Mouse (Mus musculus): ENCODE results near the gene Olfr1441. TPM values are rescaled to one million over a fixed set of nuclear protein-coding genes. Genes with fewer than 3 reads are reported as not detected.

Olfr1441 gene
- polyA plus RNA-seq (2014; fragmentation: Nextera tagmentation; extraction: Ambion mirVana): not detected in 2 replicates

GRCm38 (mm10) chr19:12417361-12417760, at the start of gene Olfr1441:
Gene Olfr1441 (plus strand): TSS chr19:12417433.
- Histone ChIP-seq H3K9ac (ENCODE audit: low read length) (no peak within 1 kb of the TSS), H3K9me3 (ENCODE audit: control insufficient read depth, low read length) (no peaks in the 10 kb centered on the region), H3K4me3 (ENCODE audit: low read depth, low read length) (no peak within 1 kb of the TSS), H3K36me3 (ENCODE audit: control insufficient read depth, insufficient read depth, low read length) (no peaks in the 10 kb centered on the region), H3K27me3 (ENCODE audit: control insufficient read depth, insufficient read depth, low read length) (no peaks in the 10 kb centered on the region), H3K4me2 (ENCODE audit: low read depth, severe bottlenecking) (no peak within 1 kb of the TSS), H3K27ac (replicated peaks; ENCODE audit: low read depth, low read length) (no peak within 1 kb of the TSS), H3K4me1 (ENCODE audit: control insufficient read depth, insufficient read depth, low read length) (no peaks in the 10 kb centered on the region)
- DNase-seq (ENCODE audit: low spot score): no peak
- ATAC-seq (ENCODE audit: insufficient number of reproducible peaks, low FRiP score, low TSS enrichment, low read depth): no peak

GRCm38 (mm10) chr19:12373004-12373403, 44.2 kb upstream of the Olfr1441 start:
- Histone ChIP-seq H3K4me3 (ENCODE audit: low read depth, low read length) (no peak overlapping the region), H3K27me3 (ENCODE audit: control insufficient read depth, insufficient read depth, low read length) (no peaks in the 10 kb centered on the region), H3K27ac (replicated peaks; ENCODE audit: low read depth, low read length) (no peak overlapping the region), H3K9me3 (ENCODE audit: control insufficient read depth, low read length) (no peaks in the 10 kb centered on the region), H3K4me2 (ENCODE audit: low read depth, severe bottlenecking) (no peak overlapping the region), H3K36me3 (ENCODE audit: control insufficient read depth, insufficient read depth, low read length) (no peaks in the 10 kb centered on the region), H3K4me1 (ENCODE audit: control insufficient read depth, insufficient read depth, low read length) (no peaks in the 10 kb centered on the region), H3K9ac (ENCODE audit: low read length) (no peak overlapping the region)
- DNase-seq (ENCODE audit: low spot score): no peak
- WGBS: 78% methylated on average over 3 of the region's 3 CpGs
- ATAC-seq (ENCODE audit: insufficient number of reproducible peaks, low FRiP score, low TSS enrichment, low read depth): no peak

GRCm38 (mm10) chr19:12374465-12375025, 42.7 kb upstream of the Olfr1441 start:
- ATAC-seq (ENCODE audit: insufficient number of reproducible peaks, low FRiP score, low TSS enrichment, low read depth) (no peak), DNase-seq (ENCODE audit: low spot score) (no peak)
- H3K27ac ChIP-seq (replicated peaks; ENCODE audit: low read depth, low read length): no peak overlapping the region
- no peak overlapping the region for H3K4me3 ChIP-seq (ENCODE audit: low read depth, low read length)
- H3K9ac ChIP-seq (ENCODE audit: low read length): no peak overlapping the region
- WGBS: 84% methylated on average over 2 of the region's 2 CpGs
- no peaks in the 10 kb centered on the region for H3K36me3 ChIP-seq (ENCODE audit: control insufficient read depth, insufficient read depth, low read length)
- no peak overlapping the region for H3K4me2 ChIP-seq (ENCODE audit: low read depth, severe bottlenecking)
- no peaks in the 10 kb centered on the region for H3K9me3 ChIP-seq (ENCODE audit: control insufficient read depth, low read length)
- no peaks in the 10 kb centered on the region for H3K27me3 ChIP-seq (ENCODE audit: control insufficient read depth, insufficient read depth, low read length)
- H3K4me1 ChIP-seq (ENCODE audit: control insufficient read depth, insufficient read depth, low read length): no peaks in the 10 kb centered on the region

- H3K36me3 ChIP-seq (ENCODE audit: control insufficient read depth, insufficient read depth, low read length): no peaks in the 10 kb centered on the region
- DNase-seq (ENCODE audit: low spot score): no peak
- no peak within 1 kb of the TSS for H3K4me3 ChIP-seq (ENCODE audit: low read depth, low read length)
- H3K9me3 ChIP-seq (ENCODE audit: control insufficient read depth, low read length): no peaks in the 10 kb centered on the region
- no peak for ATAC-seq (ENCODE audit: insufficient number of reproducible peaks, low FRiP score, low TSS enrichment, low read depth)
- WGBS: 80% methylated on average over 2 of the region's 2 CpGs
- H3K27ac ChIP-seq (replicated peaks; ENCODE audit: low read depth, low read length): no peak within 1 kb of the TSS
- H3K27me3 ChIP-seq (ENCODE audit: control insufficient read depth, insufficient read depth, low read length): no peaks in the 10 kb centered on the region
- H3K9ac ChIP-seq (ENCODE audit: low read length): no peak within 1 kb of the TSS
- no peak within 1 kb of the TSS for H3K4me2 ChIP-seq (ENCODE audit: low read depth, severe bottlenecking)
- no peaks in the 10 kb centered on the region for H3K4me1 ChIP-seq (ENCODE audit: control insufficient read depth, insufficient read depth, low read length)
Observed at GRCm38 (mm10) chr19:12386979-12387378, 30.3 kb upstream of the Olfr1441 start, which contains the start of gene Olfr1440. Gene Olfr1440 (plus strand): TSS chr19:12387279.

- Histone ChIP-seq H3K4me3 (ENCODE audit: low read depth, low read length) (no peak overlapping the region), H3K9ac (ENCODE audit: low read length) (no peak overlapping the region), H3K9me3 (ENCODE audit: control insufficient read depth, low read length) (no peaks in the 10 kb centered on the region), H3K36me3 (ENCODE audit: control insufficient read depth, insufficient read depth, low read length) (no peaks in the 10 kb centered on the region), H3K27me3 (ENCODE audit: control insufficient read depth, insufficient read depth, low read length) (no peaks in the 10 kb centered on the region), H3K27ac (replicated peaks; ENCODE audit: low read depth, low read length) (no peak overlapping the region), H3K4me1 (ENCODE audit: control insufficient read depth, insufficient read depth, low read length) (no peaks in the 10 kb centered on the region), H3K4me2 (ENCODE audit: low read depth, severe bottlenecking) (no peak overlapping the region)
- no peak for ATAC-seq (ENCODE audit: insufficient number of reproducible peaks, low FRiP score, low TSS enrichment, low read depth)
- DNase-seq (ENCODE audit: low spot score): no peak
Observed at GRCm38 (mm10) chr19:12413737-12414136, 3.5 kb upstream of the Olfr1441 start.

GRCm38 (mm10) chr19:12418312-12418711, 1.1 kb downstream of the Olfr1441 start:
- H3K4me1 ChIP-seq (ENCODE audit: control insufficient read depth, insufficient read depth, low read length): no peaks in the 10 kb centered on the region
- no peak overlapping the region for H3K4me2 ChIP-seq (ENCODE audit: low read depth, severe bottlenecking)
- ATAC-seq (ENCODE audit: insufficient number of reproducible peaks, low FRiP score, low TSS enrichment, low read depth) (no peak), DNase-seq (ENCODE audit: low spot score) (no peak)
- H3K36me3 ChIP-seq (ENCODE audit: control insufficient read depth, insufficient read depth, low read length): no peaks in the 10 kb centered on the region
- 89% methylated on average over 3 of the region's 3 CpGs for WGBS
- H3K4me3 ChIP-seq (ENCODE audit: low read depth, low read length): no peak overlapping the region
- H3K9ac ChIP-seq (ENCODE audit: low read length): no peak overlapping the region
- H3K27me3 ChIP-seq (ENCODE audit: control insufficient read depth, insufficient read depth, low read length): no peaks in the 10 kb centered on the region
- no peak overlapping the region for H3K27ac ChIP-seq (replicated peaks; ENCODE audit: low read depth, low read length)
- H3K9me3 ChIP-seq (ENCODE audit: control insufficient read depth, low read length): no peaks in the 10 kb centered on the region

- Histone ChIP-seq H3K27ac (replicated peaks; ENCODE audit: low read depth, low read length) (no peak overlapping the region), H3K27me3 (ENCODE audit: control insufficient read depth, insufficient read depth, low read length) (no peaks in the 10 kb centered on the region), H3K9me3 (ENCODE audit: control insufficient read depth, low read length) (no peaks in the 10 kb centered on the region), H3K4me1 (ENCODE audit: control insufficient read depth, insufficient read depth, low read length) (no peaks in the 10 kb centered on the region), H3K9ac (ENCODE audit: low read length) (no peak overlapping the region), H3K4me3 (ENCODE audit: low read depth, low read length) (no peak overlapping the region), H3K4me2 (ENCODE audit: low read depth, severe bottlenecking) (no peak overlapping the region), H3K36me3 (ENCODE audit: control insufficient read depth, insufficient read depth, low read length) (no peaks in the 10 kb centered on the region)
- WGBS: 80% methylated on average over 6 of the region's 6 CpGs
- ATAC-seq (ENCODE audit: insufficient number of reproducible peaks, low FRiP score, low TSS enrichment, low read depth) (no peak), DNase-seq (ENCODE audit: low spot score) (no peak)
Observed at GRCm38 (mm10) chr19:12420555-12420954, 3.3 kb downstream of the Olfr1441 start.

- no peak overlapping the region for H3K9ac ChIP-seq (ENCODE audit: low read length)
- H3K4me1 ChIP-seq (ENCODE audit: control insufficient read depth, insufficient read depth, low read length): no peaks in the 10 kb centered on the region
- no peak overlapping the region for H3K4me3 ChIP-seq (ENCODE audit: low read depth, low read length)
- no peak overlapping the region for H3K4me2 ChIP-seq (ENCODE audit: low read depth, severe bottlenecking)
- DNase-seq (ENCODE audit: low spot score) (no peak), ATAC-seq (ENCODE audit: insufficient number of reproducible peaks, low FRiP score, low TSS enrichment, low read depth) (no peak)
- H3K27me3 ChIP-seq (ENCODE audit: control insufficient read depth, insufficient read depth, low read length): no peaks in the 10 kb centered on the region
- H3K27ac ChIP-seq (replicated peaks; ENCODE audit: low read depth, low read length): no peak overlapping the region
- no peaks in the 10 kb centered on the region for H3K36me3 ChIP-seq (ENCODE audit: control insufficient read depth, insufficient read depth, low read length)
- no peaks in the 10 kb centered on the region for H3K9me3 ChIP-seq (ENCODE audit: control insufficient read depth, low read length)
- 83% methylated on average over 1 of the region's 1 CpGs for WGBS
Observed at GRCm38 (mm10) chr19:12421680-12422079, 4.4 kb downstream of the Olfr1441 start.

- Histone ChIP-seq H3K36me3 (ENCODE audit: control insufficient read depth, insufficient read depth, low read length) (no peaks in the 10 kb centered on the region), H3K27ac (replicated peaks; ENCODE audit: low read depth, low read length) (no peak overlapping the region), H3K4me3 (ENCODE audit: low read depth, low read length) (no peak overlapping the region), H3K4me2 (ENCODE audit: low read depth, severe bottlenecking) (no peak overlapping the region), H3K4me1 (ENCODE audit: control insufficient read depth, insufficient read depth, low read length) (no peaks in the 10 kb centered on the region), H3K27me3 (ENCODE audit: control insufficient read depth, insufficient read depth, low read length) (no peaks in the 10 kb centered on the region), H3K9me3 (ENCODE audit: control insufficient read depth, low read length) (no peaks in the 10 kb centered on the region), H3K9ac (ENCODE audit: low read length) (no peak overlapping the region)
- no peak for ATAC-seq (ENCODE audit: insufficient number of reproducible peaks, low FRiP score, low TSS enrichment, low read depth)
- no peak for DNase-seq (ENCODE audit: low spot score)
- 86% methylated on average over 5 of the region's 5 CpGs for WGBS
Observed at GRCm38 (mm10) chr19:12427101-12427500, 9.9 kb downstream of the Olfr1441 start.

Data from limb, embryonic 11.5 days (tissue).